Mouse (Mus musculus) lung, postnatal 0 days (tissue): ENCODE results near the gene Ppp4r2.

Source experiments
- CTCF ChIP-seq: IDR thresholded peaks from 2 replicates; pipeline ENCODE4 v1.5.1; 2016; ENCODE audit warnings: antibody characterized with exemption, mild to moderate bottlenecking
- EP300 ChIP-seq: IDR thresholded peaks from 2 replicates; pipeline ENCODE4 v1.6.1; 2016; ENCODE audit warnings: antibody characterized with exemption, mild to moderate bottlenecking, control low read depth

DNA sequence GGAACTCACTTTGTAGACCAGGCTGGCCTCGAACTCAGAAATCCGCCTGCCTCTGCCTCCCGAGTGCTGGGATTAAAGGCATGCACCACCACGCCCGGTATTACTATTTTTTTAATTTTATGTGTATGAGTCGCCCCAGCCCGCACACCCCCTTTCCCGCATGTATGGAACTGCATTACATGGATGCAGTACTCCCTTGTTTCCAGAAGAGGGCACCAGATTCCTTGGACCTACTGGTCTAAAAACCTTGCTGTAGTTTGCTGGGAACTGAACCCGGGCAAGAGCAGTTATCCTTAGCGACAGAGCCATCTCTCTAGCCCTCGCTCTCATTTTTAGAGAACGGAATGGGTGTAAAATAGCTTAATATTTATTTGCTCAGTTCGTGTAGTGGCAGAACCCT is 49.8 kb downstream of the Ppp4r2 start:
- TF ChIP-seq CTCF = peak; percentile 76
- no peak for TF ChIP-seq EP300
